Mouse (Mus musculus): Measurements from ENCODE around the gene Cenpm. TPM values are rescaled to one million over a fixed set of nuclear protein-coding genes. Genes with fewer than 3 reads are reported as not detected.

Gene Cenpm
- polyA plus RNA-seq, 1 experiment from 2014 or later = 45.5 TPM

DNA sequence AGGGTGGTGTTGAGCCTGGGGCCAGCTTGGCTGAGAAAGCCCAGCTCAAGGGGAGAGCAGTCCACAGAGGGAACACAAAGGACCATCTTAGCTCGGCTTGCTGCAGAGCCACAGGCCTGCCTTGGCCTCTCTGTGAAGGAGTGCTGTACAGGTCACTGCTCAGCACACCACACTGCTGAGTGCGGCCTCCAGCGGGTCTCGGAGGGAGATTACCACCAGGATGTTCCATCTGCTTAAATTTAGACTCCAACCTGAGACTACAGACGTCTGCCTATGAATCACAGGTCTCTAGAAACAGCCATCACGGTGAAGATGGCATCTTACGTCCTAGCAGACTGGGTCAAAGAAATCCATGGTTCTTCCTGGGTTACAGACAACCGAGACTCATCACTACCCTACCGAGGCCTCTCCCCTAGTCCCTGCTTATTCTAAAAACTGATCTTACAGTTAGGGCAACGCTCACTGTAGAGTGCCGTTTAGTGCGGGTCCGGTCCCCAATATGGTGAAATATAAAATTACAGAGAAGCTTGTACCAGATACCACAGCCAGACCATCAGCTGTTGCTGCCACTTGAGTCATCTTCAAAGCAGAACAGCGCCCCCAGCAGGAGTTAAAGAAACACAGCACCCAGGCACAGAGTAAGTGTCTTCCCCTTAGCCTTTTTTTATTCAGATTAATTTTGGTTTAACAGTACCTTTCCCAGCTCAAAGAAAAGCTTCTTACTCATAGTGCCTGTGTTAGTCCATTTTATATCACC lies 23.3 kb downstream of the Cenpm start:
- Histone ChIP-seq H3K27ac (no peak overlapping the region), H3K9me3 (no peaks in the 10 kb centered on the region), H3K4me1 (peaks cover 24% of the 10 kb centered on the region), H3K36me3 (no peaks in the 10 kb centered on the region), H3K9ac (no peak overlapping the region), H3K4me2 (replicated peaks) (no peak overlapping the region), H3K27me3 (replicated peaks) (peaks cover 43% of the 10 kb centered on the region), H3K4me3 (no peak overlapping the region)
- no peak for ATAC-seq (ENCODE audit: low FRiP score, low read depth)
- 73% methylated on average over 14 of the region's 14 CpGs for WGBS

DNA sequence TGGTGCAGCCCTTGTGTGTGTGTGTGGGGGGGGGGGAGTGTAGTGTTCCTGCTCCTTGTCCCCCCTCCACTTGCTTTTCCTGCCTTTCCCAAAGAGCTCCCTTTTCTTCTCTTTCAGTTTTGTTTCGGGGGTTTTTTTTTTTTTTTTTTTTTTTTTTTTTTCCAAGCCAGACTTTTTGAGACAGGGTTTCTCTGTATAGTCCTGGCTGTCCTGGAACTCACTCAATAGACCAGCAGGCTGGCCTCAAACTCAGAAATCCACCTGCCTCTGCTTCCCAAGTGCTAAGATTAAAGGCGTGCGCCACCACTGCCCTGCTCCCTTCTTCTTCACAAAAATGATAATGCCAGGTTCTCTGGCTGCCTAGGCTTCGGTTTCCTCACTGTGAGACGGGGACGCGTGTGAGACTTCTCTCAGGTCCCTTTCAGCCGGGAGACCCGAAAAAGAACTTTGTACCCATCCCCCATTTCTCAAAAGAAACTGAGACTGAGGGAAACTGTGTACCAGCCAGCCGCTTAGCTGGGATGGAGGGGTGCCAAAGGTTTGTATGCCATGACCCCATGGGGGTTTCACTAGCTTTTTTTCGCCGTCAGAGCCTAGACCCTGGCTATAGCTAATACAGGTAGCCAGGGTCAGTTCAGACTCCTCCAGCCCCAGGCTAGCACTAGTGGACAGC lies 24.4 kb downstream of the Cenpm start:
- peaks cover 47% of the 10 kb centered on the region for H3K27me3 ChIP-seq (replicated peaks)
- H3K4me1 ChIP-seq = peaks cover 29% of the 10 kb centered on the region
- no peaks in the 10 kb centered on the region for H3K9me3 ChIP-seq
- no peak overlapping the region for H3K27ac ChIP-seq
- H3K4me3 ChIP-seq = no peak overlapping the region
- H3K9ac ChIP-seq = no peak overlapping the region
- H3K36me3 ChIP-seq = no peaks in the 10 kb centered on the region
- ATAC-seq (ENCODE audit: low FRiP score, low read depth) = no peak
- H3K4me2 ChIP-seq (replicated peaks) = no peak overlapping the region
- 70% methylated on average over 11 of the region's 12 CpGs for WGBS

DNA sequence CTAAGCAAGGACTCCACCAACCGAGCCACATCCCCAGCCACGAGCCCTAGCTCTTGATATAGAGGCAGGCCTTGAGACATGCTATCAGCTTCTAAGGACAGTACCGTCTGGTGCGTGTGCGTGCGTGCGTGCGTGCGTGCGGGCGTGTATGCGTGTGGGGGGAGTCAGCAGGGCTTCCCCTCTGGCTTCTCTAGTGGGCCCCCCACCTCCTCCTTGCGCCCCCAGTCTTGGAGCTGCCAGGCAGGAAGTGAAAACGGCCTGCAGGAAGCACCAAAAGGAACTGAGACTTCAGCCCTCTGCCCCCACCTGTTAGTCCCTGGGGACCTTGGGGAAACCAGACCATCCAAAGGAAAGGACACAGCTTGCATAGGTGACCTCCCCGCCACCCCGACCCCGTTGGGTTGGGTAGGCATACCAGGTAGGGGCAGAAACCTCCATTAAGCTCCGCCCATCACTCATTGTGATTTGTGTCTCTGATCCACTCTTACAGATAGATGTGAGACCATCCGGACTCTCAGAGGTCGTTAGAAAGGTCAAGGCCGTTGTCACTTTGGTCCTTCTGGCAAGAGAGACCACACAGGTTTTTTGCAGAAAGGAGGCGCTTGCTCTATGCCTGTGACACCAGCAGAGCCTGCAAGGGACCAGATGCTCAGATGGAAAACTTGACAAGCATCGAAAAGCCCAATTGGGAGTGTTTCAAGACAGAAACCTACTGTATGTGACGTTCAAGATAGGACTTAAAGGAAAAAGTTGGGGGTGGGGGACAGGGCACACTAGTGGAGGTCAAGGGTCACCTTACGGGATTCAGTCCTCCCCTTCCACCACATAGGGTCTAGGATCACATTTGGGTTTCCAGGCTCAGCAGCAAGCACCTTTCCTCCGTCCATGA lies 25.5 kb downstream of the Cenpm start:
- Histone ChIP-seq H3K4me1 (peaks cover 22% of the 10 kb centered on the region), H3K4me3 (no peak overlapping the region), H3K36me3 (no peaks in the 10 kb centered on the region), H3K9ac (no peak overlapping the region), H3K27me3 (replicated peaks) (peaks cover 47% of the 10 kb centered on the region), H3K27ac (no peak overlapping the region), H3K9me3 (no peaks in the 10 kb centered on the region), H3K4me2 (replicated peaks) (no peak overlapping the region)
- ATAC-seq (ENCODE audit: low FRiP score, low read depth) = no peak
- WGBS = 81% methylated on average over 26 of the region's 26 CpGs

DNA sequence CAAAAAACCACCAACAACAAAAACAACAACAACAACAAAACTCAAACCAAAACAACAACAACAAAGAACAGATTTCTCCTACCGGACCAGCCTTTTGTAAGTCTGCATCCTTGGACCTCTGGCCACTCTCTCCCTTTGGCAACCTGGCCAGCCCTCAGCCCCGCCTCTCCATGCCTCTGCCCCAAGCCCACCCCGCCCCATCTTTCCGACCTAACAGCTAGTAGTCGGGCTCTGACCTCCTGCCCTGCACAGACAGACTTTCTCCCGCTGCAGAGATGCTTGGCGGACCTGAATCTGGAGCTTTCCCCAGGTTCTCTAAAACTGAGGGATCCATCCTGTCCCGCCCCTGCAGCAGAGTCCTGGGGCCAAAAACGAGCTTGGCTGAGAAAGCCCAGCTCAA lies 26.6 kb downstream of the Cenpm start:
- ATAC-seq (ENCODE audit: low FRiP score, low read depth) = no peak
- Histone ChIP-seq H3K4me1 (peaks cover 15% of the 10 kb centered on the region), H3K4me2 (replicated peaks) (no peak overlapping the region), H3K9ac (no peak overlapping the region), H3K27me3 (replicated peaks) (peaks cover 48% of the 10 kb centered on the region), H3K36me3 (no peaks in the 10 kb centered on the region), H3K27ac (no peak overlapping the region), H3K9me3 (no peaks in the 10 kb centered on the region), H3K4me3 (no peak overlapping the region)
- whole genome bisulfite sequencing = 26% methylated on average over 9 of the region's 9 CpGs

DNA sequence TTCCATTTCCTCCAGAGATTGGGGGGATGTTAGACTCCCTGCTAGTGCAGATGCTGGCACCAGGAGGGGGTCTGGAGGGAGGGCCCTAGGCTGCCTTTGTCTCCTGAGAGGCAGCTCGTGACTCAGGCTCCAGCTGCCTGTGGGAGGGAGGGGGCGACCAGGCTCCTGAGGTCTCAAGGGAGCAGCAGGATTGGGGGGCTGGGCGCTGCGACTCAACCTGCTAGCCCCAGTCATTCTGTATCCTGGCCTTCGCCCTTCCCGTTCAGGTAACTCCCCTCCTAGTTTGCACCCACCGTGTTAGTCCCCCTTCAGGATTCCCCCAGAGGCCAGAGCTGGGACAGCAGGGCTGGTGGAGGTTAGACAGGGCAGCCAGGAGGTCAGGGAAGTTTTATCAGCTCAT lies 27.5 kb downstream of the Cenpm start:
- Histone ChIP-seq H3K9me3 (no peaks in the 10 kb centered on the region), H3K4me1 (peaks cover 25% of the 10 kb centered on the region), H3K36me3 (no peaks in the 10 kb centered on the region), H3K27ac (no peak overlapping the region), H3K9ac (no peak overlapping the region), H3K4me3 (no peak overlapping the region), H3K4me2 (replicated peaks) (no peak overlapping the region), H3K27me3 (replicated peaks) (peaks cover 57% of the 10 kb centered on the region)
- ATAC-seq (ENCODE audit: low FRiP score, low read depth) = no peak
- 7% methylated on average over 7 of the region's 7 CpGs for WGBS

DNA sequence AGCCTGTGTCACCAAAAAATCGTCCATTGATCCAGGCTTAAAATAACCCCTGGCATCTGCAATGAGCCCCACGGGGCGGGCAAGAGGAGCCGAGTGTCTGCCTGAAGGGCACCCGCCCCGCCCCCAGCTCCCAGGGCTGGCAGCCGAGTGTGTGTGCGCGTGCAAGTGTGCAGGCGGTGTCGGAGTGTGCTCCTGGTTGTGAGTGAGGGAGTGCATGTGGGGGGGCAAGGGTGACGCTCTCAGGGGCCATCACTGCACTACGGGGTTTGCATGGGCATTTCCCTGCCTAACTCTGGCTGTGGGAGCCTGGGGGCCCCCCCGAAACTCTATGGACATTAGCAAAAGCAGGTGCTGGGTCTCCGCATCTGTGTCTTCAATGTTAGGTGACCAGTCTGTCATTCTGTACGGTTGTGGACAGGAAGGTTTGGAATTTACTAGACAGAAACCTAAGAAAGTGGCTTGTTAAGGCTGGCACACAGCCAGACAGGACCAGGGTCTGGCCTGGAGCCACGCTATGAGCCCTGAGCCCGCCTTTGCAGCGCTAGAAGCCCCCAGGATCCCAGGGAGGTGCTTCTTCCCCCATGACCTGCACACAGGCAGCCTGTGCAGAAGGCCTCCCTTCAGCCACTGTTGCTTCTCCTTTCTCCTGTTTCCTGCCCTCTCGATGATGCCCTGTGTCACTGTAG lies 28.3 kb downstream of the Cenpm start:
- Histone ChIP-seq H3K9ac (no peak overlapping the region), H3K27ac (no peak overlapping the region; the same call in 1 of the 2 replicates), H3K4me2 (replicated peaks) (no peak overlapping the region), H3K4me1 (peaks cover 31% of the 10 kb centered on the region), H3K27me3 (replicated peaks) (peaks cover 65% of the 10 kb centered on the region), H3K9me3 (no peaks in the 10 kb centered on the region), H3K4me3 (no peak overlapping the region), H3K36me3 (no peaks in the 10 kb centered on the region)
- no peak for ATAC-seq (ENCODE audit: low FRiP score, low read depth)
- 50% methylated on average over 20 of the region's 20 CpGs for WGBS

DNA sequence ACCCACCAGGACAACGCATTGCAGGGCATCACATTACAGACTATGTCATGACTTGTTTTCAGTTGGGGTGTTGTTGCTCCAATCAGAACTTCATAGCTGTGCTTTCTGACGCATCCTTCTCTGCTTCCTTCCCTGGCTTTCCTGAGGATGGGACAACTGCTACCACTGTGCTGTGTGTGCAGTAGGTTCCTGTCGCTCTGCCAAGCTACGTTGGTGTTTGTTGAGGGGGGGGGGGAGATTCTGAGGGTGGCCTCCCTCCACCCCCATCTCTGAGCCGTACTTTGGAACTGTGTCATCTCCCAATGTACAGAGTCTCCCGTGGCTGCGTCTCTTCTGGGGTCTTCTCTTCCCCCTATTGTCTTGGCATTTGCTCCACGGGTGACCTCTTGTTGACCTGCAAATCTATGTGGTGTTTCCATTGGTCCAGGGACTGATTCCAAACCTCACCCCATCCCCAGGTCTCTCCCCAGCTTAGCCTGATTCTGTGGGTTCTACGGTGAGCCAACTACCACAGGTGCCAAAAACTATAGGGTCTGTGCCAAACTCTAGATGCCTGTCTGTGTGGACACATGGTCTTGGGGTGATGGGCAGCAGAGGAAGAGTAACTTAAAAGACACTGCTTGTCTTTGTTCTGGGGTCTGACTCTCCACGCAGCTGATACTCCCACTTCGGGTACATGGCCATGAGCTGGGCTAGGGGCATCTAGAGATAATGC lies 29.1 kb downstream of the Cenpm start:
- no peak overlapping the region for H3K9ac ChIP-seq
- no peak overlapping the region for H3K4me3 ChIP-seq
- ATAC-seq (ENCODE audit: low FRiP score, low read depth) = no peak
- H3K4me2 ChIP-seq (replicated peaks) = no peak overlapping the region
- H3K9me3 ChIP-seq = no peaks in the 10 kb centered on the region
- H3K27me3 ChIP-seq (replicated peaks) = peaks cover 71% of the 10 kb centered on the region
- H3K27ac ChIP-seq = no peak overlapping the region
- WGBS = 33% methylated on average over 11 of the region's 11 CpGs
- H3K36me3 ChIP-seq = no peaks in the 10 kb centered on the region
- peaks cover 31% of the 10 kb centered on the region for H3K4me1 ChIP-seq

DNA sequence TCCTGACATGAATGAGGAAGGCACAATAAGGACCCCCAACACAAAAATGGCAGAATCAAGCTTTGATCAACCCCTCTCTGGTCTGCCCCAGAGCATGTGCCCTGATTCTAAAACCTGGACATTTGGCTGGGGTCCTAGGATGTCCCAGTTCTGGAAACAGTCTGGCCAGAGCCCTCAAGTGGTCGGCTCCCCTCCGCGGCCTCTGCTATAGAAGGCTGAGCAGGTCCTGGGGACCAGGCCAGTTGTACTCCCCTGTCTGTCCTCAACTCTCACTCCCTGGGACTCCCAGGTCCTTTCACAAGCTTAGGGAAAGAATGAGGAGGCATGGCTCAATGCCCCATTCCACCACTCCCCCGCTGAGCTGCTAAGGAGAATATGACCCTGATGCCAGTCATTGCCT lies 31.3 kb downstream of the Cenpm start:
- Histone ChIP-seq H3K4me2 (replicated peaks) (no peak overlapping the region), H3K4me1 (peaks cover 31% of the 10 kb centered on the region), H3K27me3 (replicated peaks) (peaks cover 86% of the 10 kb centered on the region), H3K36me3 (no peaks in the 10 kb centered on the region), H3K9ac (no peak overlapping the region), H3K27ac (no peak overlapping the region), H3K4me3 (no peak overlapping the region), H3K9me3 (no peaks in the 10 kb centered on the region)
- ATAC-seq (ENCODE audit: low FRiP score, low read depth) = no peak
- 9% methylated on average over 4 of the region's 4 CpGs for WGBS

DNA sequence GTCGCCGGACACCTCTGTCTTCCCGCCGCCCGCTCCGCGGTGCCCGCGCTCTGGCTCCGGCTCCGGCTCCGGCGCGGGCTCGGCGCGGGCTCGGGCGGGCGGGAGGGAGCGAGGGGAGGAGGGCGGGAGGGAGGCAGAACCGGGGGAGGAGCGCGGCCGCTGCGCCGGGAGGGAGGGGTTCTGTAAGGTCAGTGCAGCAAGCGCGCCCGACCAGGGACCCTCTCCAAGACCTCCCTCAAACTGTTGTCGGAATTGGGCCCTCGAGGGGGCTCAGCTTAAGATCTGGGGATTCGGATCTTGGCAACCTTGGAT lies 31.8 kb downstream of the Cenpm start, which contains the start of gene Shisa8:
TSS of gene Shisa8 (minus strand) at position 64 of the 312 bp plus-strand sequence.
- Histone ChIP-seq H3K27ac (no peak within 1 kb of the TSS), H3K4me1 (peaks cover 34% of the 10 kb centered on the region), H3K4me3 (peak within 1 kb of the TSS; percentile 40), H3K4me2 (replicated peaks) (peak within 1 kb of the TSS; percentile 64), H3K9ac (peak within 1 kb of the TSS; percentile 42), H3K27me3 (replicated peaks) (peaks cover 89% of the 10 kb centered on the region), H3K36me3 (no peaks in the 10 kb centered on the region; the same call in 1 of the 2 replicates), H3K9me3 (no peaks in the 10 kb centered on the region)
- no peak for ATAC-seq (ENCODE audit: low FRiP score, low read depth)
- under 1% methylated on average over 23 of the region's 34 CpGs for WGBS

DNA sequence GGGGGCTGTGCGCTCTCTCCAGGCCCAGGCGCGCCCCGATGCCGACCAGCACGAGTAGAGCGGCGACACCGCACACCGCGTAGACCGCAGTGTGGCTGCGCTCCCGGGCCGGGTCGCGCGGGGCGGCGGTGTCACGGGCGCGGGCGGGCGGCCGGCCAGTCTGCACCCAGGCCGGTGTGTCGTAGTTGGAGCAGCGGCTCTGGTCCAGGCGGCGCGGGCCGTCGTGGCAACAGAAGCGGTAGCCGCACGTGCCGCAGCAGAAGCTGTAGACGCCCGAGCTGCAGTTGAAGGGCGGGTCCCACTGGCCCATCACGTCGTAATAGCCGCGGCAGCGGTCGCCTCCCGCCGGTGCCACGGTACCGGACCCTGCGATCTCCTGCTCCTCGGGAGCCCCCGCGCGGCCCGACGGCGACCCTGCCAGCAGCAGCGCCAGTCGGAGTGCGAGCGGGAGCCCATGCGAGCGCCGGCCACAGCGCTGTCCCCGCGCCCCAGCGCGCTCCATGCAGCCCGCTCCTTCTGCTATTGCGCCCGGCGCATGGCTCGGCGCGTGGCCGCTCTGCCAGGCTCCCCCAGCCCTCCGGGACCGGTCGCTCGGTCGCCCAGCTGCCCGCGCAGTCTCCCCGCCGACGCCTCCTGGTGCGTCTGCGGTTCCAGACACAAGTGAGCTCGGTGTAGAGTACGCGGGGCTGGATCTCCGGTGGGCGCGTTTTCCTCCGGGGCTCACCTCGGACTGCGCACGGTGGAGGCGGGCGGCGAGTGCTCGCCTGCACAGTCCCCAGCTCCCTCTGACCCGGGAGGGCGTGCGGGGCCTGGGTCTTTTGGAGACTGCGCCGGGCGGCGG lies 32.4 kb downstream of the Cenpm start:
- no peaks in the 10 kb centered on the region for H3K9me3 ChIP-seq
- H3K4me1 ChIP-seq = peaks cover 38% of the 10 kb centered on the region
- peak; percentile 45; the same call in 1 of the 2 replicates for ATAC-seq (ENCODE audit: low FRiP score, low read depth)
- H3K27ac ChIP-seq = no peak overlapping the region
- under 1% methylated on average over 112 of the region's 112 CpGs for WGBS
- peaks cover 92% of the 10 kb centered on the region for H3K27me3 ChIP-seq (replicated peaks)
- H3K9ac ChIP-seq = peak overlapping the region; percentile 42
- H3K4me3 ChIP-seq = peak overlapping the region; percentile 40
- H3K4me2 ChIP-seq (replicated peaks) = peak overlapping the region; percentile 64
- H3K36me3 ChIP-seq = no peaks in the 10 kb centered on the region; the same call in 1 of the 2 replicates

DNA sequence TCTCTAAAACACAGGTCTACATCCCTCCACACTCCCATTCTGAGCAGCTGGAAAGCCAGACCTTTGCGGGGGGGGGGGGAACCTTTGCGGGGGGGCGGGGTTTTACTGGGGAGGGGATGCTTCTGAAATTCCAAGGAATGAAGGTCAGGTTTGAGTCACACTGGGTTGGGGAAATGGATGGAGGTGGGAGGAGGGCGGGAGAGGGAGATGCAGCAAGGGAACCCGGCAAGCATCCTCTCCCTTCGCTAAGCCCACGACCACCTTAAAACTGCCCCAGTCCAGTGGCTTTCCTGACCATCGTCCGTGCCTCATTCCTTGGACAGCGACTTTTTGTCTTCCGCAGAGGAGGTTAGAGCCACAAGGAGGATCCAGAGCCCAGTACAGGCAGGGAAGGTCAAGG lies 33.3 kb downstream of the Cenpm start:
- ATAC-seq (ENCODE audit: low FRiP score, low read depth) = no peak
- H3K36me3 ChIP-seq = peaks cover 3% of the 10 kb centered on the region; the same call in 1 of the 2 replicates
- peak overlapping the region; percentile 64 for H3K4me2 ChIP-seq (replicated peaks)
- 3% methylated on average over 11 of the region's 11 CpGs for WGBS
- H3K27ac ChIP-seq = no peak overlapping the region
- H3K9ac ChIP-seq = no peak overlapping the region
- H3K9me3 ChIP-seq = no peaks in the 10 kb centered on the region
- H3K4me1 ChIP-seq = peaks cover 38% of the 10 kb centered on the region
- peaks cover 93% of the 10 kb centered on the region for H3K27me3 ChIP-seq (replicated peaks)
- no peak overlapping the region for H3K4me3 ChIP-seq
